Mouse (Mus musculus) retina, postnatal 1 day (tissue): ENCODE data around the gene Gm20388.
A peak's percentile ranks its signal among the peaks of the same experiment; 100 is the strongest.

Source experiments
- DNase-seq: peaks from one replicate; pipeline ENCODE4 v3.0.0-alpha.2; 2012

Gm20388 gene

DNA sequence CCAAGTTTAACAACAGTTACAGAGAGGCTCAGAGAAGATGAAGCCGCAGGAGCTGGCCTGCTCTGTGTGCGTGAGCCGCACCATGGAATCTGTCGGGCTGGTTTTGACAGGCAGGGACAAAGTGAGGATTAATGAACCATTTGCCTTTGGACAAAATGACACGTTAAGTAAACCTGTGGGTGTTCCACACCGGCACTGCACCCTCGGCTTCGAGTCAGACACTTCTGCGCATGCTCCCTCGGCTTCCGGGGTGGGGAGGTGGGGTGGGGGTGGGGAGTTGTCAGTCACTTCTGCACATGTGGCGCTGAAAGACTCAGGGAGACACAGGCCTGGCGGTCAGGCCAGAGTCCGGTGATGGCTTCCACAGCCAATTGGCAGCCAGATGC, 1352.7 kb downstream of the Gm20388 start:
- DNase-seq = peak; percentile 51

DNA sequence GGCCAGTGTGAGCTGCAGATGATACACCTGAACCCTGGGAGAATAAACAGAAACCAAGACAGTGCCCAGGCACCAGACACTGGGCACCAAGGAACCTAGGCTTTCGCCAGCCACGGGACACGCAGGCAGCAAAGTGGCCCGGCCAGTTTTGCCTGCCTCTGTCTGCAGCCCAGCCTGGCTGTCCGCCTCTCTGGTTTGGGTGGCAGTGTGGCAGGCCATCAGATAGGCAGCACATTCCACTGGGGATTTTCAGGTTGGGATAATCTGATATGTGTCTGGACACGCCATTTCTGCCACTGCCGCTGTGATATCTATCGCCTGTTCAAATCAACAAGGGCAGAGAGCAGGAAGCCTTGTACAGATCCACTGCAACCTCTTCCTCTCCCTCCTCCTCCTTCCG, 1353.6 kb downstream of the Gm20388 start:
- DNase-seq = no peak

DNA sequence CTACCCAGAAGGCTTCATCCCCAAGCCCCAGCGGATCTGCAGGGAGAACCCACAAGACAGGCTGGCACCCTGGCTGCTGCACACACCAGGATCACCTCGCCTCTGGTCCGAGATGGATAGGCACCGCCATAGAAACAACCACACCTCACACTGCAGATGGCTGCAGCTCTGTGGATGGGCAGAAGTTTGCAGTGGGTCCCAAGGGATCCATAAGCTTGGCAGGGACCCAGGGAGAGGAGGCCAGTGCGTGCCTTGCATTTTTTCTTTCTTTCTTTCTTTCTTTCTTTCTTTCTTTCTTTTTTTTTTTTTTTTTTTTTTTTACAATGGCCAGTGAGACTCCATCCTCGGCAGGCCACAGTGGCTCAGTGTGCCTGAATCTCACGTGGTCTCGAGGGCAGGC, 1360.9 kb downstream of the Gm20388 start:
- DNase-seq = no peak

- DNase-seq = peak; percentile 70
Observed at GRCm38 (mm10) chr8:121273195-121273594, 1362.6 kb downstream of the Gm20388 start.

DNA sequence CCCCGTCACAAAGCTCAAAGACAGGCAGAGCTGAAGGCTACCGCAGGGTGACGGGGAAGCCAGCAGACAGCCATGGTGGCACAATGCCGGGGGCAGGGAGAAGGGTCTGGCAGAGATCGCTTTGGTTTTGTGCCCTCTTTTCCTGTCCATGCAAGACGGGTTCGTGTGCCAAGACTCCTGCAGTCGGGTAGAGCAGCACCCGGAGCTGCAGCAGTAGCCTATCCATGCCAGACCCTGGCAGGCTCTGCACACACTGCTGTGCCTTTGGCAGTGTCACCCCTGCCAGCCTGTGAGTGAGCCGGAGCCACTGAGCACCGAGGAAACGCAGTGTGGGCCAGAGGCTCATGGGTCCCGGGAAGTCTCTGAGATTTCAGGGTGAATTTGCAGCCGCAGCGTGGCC, 1363.0 kb downstream of the Gm20388 start:
- no peak for DNase-seq

DNA sequence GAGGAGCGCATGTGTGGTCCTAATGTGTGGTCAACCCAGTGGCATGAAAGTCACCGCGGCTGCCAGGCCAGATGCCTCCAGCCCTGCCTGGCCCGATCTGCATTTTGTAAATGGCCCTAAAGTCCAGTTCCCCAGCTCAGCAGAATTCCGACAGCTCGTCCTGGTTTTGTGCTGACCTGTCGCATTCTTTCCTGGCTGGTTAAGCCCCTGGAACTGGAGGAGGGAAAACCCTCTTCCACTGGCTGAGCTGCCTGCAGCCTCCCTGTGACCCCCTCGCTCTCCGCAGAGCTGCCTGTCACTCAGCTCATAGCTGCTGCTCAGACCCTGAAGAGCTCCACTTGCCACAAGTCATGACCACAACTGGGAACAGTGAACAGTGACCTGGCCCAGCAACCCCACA, 1369.8 kb downstream of the Gm20388 start:
- no peak for DNase-seq

DNA sequence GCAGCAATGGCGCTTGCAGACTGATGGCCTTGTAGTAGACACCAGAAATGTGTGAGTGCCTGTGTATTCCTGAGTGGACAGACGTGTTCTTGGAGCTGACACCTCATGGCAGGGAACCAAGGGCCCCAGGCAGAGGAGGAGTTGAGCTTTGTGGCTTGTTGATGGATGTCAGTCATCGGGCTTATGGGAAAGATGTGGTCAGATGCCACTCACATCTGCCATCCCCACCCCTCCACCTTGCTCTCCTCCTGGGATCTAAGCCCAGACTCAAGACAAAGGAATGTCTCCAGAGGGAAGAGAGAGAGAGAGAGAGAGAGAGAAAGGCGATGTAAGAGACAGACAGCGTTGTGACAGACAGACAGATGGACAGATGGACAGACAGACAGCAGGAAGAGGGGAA, 1378.7 kb downstream of the Gm20388 start:
- no peak for DNase-seq

DNA sequence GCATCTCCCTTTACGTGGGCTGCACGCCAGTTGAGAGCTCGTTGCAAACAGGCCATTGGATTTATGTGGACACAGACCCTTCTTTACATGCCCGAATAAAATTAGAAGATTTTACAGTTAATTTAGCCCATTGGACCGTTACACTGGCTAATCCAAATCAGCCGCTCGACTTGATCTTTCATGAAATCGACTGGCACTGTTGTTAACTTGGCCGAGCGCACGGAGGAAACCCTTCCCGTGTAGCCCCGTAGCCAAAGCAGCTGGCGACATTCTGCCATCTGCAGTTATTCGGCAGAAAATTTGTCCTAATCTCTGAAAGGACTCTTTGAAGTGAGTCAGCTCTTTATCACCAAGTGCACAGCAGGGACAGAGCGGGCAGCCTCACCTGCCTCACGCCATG, 1379.9 kb downstream of the Gm20388 start:
- DNase-seq = peak; percentile 60

DNA sequence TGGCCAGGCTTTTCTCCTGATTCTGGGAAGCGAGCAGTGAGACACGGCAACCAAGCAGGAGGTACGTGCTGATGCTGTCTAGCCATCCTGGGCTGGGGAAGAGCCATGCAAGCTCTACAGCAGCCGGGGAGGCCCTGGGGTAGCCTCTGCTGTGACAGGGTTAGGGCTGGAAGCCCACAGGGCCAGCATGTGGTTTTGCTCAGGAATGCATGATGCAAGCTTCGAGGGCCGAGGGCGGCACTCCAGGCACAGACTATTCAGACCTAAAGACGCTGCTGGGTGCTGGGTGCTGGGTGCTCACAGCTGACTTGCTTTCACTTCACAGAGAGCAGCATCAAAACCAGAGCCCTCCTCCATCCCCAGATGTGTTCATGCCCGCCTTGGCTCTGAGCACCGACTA, 1382.8 kb downstream of the Gm20388 start:
- DNase-seq = no peak

DNA sequence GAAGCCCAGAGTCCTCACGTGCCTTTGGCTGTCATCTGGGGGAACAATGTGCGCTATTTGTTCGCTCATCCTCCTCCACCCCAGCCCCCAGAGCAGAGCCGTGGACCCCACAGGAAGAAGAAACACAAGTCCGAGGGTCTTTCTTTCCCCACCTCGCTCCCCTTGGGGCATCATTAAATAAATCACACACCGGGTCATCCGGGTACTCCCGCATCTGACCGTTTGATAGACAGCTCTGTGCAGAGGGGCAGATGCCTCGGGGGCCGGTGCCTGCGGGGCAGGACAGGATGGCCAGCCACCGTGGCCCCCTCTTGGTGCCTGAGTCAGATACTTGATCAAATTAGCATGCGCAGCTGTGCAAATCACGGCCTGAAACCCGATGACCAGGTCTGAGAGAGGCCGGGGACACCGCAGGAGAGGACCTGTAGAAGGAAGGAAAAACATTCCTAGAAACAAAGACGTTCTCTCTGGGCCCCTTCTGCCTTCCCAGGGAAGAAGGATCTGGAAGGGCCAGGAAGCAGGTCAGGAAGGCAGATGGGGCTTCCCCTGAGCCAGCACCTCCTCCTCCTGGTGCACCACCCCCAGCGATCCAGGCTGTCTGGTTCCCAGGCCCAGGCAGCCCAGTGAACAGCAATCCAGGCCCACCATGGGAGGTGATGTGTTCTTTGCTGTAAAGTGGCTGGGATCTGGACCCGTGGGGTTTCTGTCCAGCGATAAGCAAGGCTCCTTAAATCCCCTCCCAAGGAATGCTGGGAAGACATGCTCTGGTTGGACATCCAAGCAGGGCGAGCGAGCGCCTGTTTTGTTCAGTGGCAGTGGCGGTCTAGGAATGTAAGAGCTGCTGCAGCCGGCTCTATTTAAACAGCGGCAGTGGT, 1383.8 kb downstream of the Gm20388 start:
- peak; percentile 68 for DNase-seq

- DNase-seq = no peak
Observed at GRCm38 (mm10) chr8:121296082-121296481, 1385.4 kb downstream of the Gm20388 start.

DNA sequence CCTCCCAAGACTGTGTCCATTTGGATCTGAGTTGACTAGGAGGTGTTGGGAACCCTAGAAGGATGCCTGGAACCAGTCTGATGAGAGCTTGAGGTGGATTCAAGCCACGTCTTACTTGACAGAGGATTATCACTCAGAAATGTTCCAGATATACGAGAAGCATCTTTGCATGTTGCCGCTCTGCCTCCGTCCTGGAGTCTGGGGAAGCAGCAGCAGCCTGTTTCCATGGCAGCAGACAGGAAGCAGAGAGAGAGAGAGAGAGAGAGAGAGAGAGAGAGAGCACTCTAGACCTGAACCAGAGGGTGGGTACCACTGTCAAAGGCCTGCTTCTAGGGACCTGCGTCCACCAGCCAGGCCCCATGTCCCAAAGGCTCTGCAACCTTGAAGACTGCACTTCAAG, 1386.0 kb downstream of the Gm20388 start:
- peak; percentile 57 for DNase-seq

GRCm38 (mm10) chr8:121297299-121297698, 1386.7 kb downstream of the Gm20388 start:
- DNase-seq = no peak

GRCm38 (mm10) chr8:121300066-121300465, 1389.4 kb downstream of the Gm20388 start:
- no peak for DNase-seq

DNA sequence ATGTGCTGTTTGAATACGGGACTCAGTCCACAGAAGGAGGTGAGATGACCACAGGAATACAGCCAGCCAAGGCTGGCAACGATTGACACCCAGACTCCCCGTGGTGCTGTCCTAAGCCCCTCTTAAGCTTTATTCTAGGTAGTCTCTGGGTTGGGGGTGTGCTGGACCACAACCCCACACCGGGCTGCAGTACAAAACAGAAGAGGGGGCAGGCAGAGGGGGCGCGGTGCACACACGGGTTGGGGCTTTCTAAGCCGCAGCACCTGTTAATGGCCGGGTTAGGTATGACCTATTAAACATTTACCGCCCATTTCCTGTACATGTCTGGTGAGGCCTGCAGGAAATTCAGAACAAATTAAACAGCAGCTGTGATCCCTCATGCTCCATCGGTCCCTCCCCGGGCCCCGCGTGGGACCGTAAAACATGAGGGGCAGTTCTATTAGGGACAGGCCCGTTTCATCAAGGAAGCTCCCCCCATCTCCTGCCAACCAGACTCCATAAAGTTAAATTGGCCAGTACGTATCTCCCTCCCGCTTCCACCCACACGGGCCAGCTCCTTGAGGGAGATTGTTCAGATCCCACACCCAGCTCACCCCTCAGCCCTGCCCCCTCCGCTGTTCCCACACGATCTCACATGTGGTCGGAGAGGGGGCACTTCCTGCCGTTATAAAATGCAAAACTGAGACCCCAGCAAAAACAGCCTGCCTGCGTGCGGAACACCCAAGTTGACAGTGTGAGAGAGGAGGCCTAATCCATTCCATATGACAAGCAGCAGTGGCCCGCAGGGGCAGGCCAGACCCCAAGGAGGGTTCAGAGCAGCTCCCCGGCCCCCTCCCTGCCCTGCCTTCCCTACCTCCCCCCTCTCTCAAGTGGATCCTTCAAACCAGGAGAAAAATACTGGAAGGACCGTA, 1390.1 kb downstream of the Gm20388 start:
- DNase-seq = peak; percentile 58

- DNase-seq = no peak
Observed at GRCm38 (mm10) chr8:121301431-121301830, 1390.8 kb downstream of the Gm20388 start.

GRCm38 (mm10) chr8:121301978-121302649, 1391.5 kb downstream of the Gm20388 start:
- DNase-seq = peak; percentile 58

DNA sequence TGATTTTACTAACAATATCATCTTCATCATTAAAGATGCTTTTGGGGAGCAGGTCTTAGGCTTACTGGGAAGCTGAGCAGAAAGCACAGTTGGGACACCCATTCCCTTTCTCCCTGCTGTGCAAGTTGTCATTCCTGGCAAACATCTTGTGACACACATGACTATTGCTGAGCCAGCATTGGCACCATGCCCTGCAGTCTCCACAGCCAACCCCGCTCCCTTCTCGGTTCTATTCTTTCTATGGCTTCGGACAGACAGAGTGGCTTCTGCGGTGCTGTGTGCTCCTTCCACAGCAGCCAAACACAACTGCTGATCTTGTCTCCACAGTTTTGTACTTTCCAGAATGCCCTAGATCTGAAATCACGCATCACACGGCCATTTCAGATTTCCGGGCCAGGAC, 1397.1 kb downstream of the Gm20388 start:
- DNase-seq = no peak

DNA sequence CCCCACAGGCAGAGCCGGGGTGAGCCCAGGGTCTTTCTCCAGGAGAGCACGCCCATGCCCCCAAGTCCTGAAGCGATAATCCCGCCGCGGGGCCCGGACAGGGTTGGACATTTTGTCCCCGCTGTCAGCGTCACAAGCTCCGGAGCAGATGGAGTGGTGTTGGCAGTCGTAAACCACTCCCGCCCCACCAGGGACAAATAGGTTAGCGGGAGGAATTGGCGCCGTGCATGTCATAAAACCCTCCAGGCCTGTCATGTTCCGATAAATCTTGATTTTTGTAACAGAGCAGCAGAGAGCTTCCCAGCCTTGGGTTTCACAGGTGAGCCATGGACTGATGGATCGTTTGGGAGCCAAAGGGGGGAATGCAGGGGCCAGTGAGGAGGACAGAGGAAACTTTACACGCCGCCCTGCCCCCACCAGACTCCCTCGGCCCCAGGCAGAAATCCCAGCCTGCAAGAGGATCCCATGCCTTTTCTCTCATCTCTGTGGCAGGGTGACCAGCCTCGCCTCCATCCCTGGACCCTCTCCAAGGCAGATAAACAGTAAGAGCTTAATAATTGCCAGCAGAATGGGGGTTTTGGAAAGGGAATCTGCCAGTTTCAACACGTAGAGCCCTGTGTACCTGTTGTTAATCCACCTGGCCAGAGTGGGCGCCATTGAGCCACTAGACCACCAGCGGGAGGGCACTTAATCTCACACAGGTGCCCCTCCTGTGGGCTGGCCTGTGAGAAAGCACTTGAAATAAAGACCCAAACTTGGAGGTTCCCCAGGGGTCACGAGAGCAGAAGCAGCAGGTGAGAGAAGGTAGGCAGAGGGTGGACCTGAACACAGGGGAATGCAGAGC, 1400.6 kb downstream of the Gm20388 start:
- peak; percentile 69 for DNase-seq

DNA sequence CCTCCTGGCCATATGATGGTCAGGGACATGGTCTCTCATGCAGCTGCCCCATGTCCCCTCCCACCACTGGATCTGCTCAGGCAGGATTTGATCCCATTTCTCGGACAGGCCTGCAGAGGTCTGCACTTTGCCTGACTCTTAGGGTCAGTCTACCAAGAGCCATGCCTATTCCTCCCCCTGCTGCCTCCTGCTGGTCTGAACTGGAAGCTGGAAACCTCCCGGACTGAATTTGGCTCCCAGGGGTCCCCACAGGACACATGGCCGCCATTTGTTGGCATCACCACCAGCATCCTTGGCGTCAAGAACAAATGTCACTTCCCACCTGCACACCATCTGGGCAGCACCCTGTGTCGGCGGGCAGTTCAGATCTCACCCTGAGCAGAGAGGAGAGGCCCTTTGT, 1402.8 kb downstream of the Gm20388 start:
- DNase-seq = no peak

DNA sequence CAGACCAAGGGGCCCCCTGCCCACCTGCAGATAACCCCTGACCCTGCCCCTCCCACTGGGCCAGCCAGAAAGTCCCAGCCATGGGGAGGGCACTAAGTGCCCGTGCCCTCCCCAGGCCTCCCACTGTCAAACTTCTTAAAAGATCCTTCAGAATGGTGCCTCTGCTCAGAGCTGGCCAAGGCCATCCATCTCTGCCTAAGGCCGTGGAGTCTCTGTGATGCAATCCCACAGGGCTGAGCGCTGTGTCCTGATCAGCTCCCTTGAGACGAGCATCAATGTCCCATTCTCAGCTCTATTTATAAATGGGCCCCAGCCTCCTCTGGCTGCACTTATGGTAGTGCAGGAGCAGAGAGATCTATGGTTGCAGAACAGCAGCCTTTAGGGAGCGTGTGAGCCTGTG, 1403.4 kb downstream of the Gm20388 start:
- DNase-seq = no peak

- DNase-seq = no peak
Observed at GRCm38 (mm10) chr8:121315569-121315968, 1404.9 kb downstream of the Gm20388 start.
